Mouse (Mus musculus) testis, adult 2 months (tissue): Measurements from ENCODE around the gene Nub1.

ENCODE experiments used
- CTCF ChIP-seq: fragments of 200-500 bp; IDR thresholded peaks from 2 replicates; pipeline ENCODE4 v1.5.1; 2012; ENCODE audit warnings: low read depth, mild to moderate bottlenecking, inconsistent platforms, low read length, moderate library complexity; ENCODE audit not compliant: control insufficient read depth, insufficient read depth, insufficient replicate concordance
- POLR2A ChIP-seq: fragments of 200-500 bp; IDR thresholded peaks from 2 replicates; pipeline ENCODE4 v1.6.1; 2012; ENCODE audit warnings: low read depth, mild to moderate bottlenecking, inconsistent platforms, low read length, moderate library complexity; ENCODE audit not compliant: control insufficient read depth

DNA sequence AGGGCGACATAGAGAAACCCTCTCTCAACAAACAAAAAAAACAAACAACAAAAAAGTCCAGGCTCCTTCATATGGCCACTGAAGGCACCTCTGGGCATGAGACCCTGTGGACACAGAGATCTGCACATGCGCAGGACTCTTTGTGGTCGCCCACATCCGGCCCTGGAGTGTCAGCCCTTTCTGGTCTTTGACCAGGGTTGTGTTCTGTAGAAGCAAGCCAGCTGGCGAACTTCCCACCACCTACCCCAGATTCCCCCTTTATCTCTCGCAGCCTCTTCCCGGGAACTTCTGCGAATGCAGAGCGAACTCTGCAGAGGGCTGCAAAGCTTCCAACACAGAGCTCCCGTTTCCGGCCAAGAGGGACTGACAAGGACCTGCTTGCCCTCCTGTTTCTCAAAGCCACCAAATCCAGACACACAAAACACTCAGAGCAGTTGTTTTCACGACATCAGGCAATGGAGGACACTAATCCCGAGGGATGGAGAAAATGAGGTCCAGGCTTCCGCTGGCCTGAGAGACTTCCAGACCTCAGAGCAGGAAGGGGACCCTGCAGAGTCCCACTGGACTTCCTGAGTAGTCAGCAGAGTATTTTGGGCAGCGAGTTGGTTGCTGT lies 53.9 kb downstream of the Nub1 start:
- TF ChIP-seq CTCF, result no peak
- TF ChIP-seq POLR2A, result no peak
